Mouse (Mus musculus) activated CD4-positive, CD25-positive, alpha-beta regulatory T cell, adult 4 months (primary cell): ENCODE measurements around the gene Slc1a2. TPM values are rescaled to one million over a fixed set of nuclear protein-coding genes. Genes with fewer than 3 reads are reported as not detected.

ENCODE experiments used
- ATAC-seq: one replicate; pipeline ENCODE4 v1.8.0; 2017
- polyA plus RNA-seq, 2 experiments: library from polyadenylated mRNA; unstranded; fragments of 100-300 nt; shearing (Covaris generic); gene quantifications; one replicate each; pipeline ENCODE4 v1.2.1; 2017

The Slc1a2 gene
- polyA plus RNA-seq, 2 experiments from 2014 or later: not detected

GRCm38 (mm10) chr2:102667981-102668380 is 9.5 kb downstream of the Slc1a2 start:
- ATAC-seq: no peak

- ATAC-seq: no peak
Observed at GRCm38 (mm10) chr2:102669580-102669979, 11.1 kb downstream of the Slc1a2 start.

- ATAC-seq: no peak
Observed at GRCm38 (mm10) chr2:102674582-102674981, 16.1 kb downstream of the Slc1a2 start.

- ATAC-seq: no peak
Observed at GRCm38 (mm10) chr2:102675275-102675674, 16.8 kb downstream of the Slc1a2 start.

GRCm38 (mm10) chr2:102676716-102677312 is 18.4 kb downstream of the Slc1a2 start:
- ATAC-seq: no peak

GRCm38 (mm10) chr2:102677400-102677799 is 18.9 kb downstream of the Slc1a2 start:
- ATAC-seq: no peak

- no peak for ATAC-seq
Observed at GRCm38 (mm10) chr2:102681351-102681750, 22.9 kb downstream of the Slc1a2 start.

- no peak for ATAC-seq
Observed at GRCm38 (mm10) chr2:102682168-102682567, 23.7 kb downstream of the Slc1a2 start.

- ATAC-seq: no peak
Observed at GRCm38 (mm10) chr2:102685371-102686107, 27.1 kb downstream of the Slc1a2 start.

GRCm38 (mm10) chr2:102686108-102686450 is 27.6 kb downstream of the Slc1a2 start:
- ATAC-seq: no peak

- no peak for ATAC-seq
Observed at GRCm38 (mm10) chr2:102693556-102693955, 35.1 kb downstream of the Slc1a2 start.

GRCm38 (mm10) chr2:102694750-102695149 is 36.3 kb downstream of the Slc1a2 start:
- no peak for ATAC-seq

GRCm38 (mm10) chr2:102695541-102695940 is 37.1 kb downstream of the Slc1a2 start:
- ATAC-seq: no peak

- ATAC-seq: no peak
Observed at GRCm38 (mm10) chr2:102697732-102698131, 39.3 kb downstream of the Slc1a2 start.

- ATAC-seq: no peak
Observed at GRCm38 (mm10) chr2:102699921-102700320, 41.5 kb downstream of the Slc1a2 start.

- no peak for ATAC-seq
Observed at GRCm38 (mm10) chr2:102700695-102701094, 42.2 kb downstream of the Slc1a2 start.

- no peak for ATAC-seq
Observed at GRCm38 (mm10) chr2:102701382-102701781, 42.9 kb downstream of the Slc1a2 start.

GRCm38 (mm10) chr2:102703556-102703955 is 45.1 kb downstream of the Slc1a2 start:
- ATAC-seq: no peak

GRCm38 (mm10) chr2:102704781-102705180 is 46.3 kb downstream of the Slc1a2 start:
- ATAC-seq: no peak

- no peak for ATAC-seq
Observed at GRCm38 (mm10) chr2:102711511-102711910, 53.1 kb downstream of the Slc1a2 start.

GRCm38 (mm10) chr2:102712049-102712448 is 53.6 kb downstream of the Slc1a2 start:
- ATAC-seq: no peak

GRCm38 (mm10) chr2:102712678-102713628 is 54.5 kb downstream of the Slc1a2 start:
- ATAC-seq: no peak

GRCm38 (mm10) chr2:102714320-102714719 is 55.9 kb downstream of the Slc1a2 start:
- no peak for ATAC-seq
